Mouse (Mus musculus) heart, embryonic 10.5 days (tissue): ENCODE data around the gene Zfp239. TPM values are rescaled to one million over a fixed set of nuclear protein-coding genes. Genes with fewer than 3 reads are reported as not detected.
A peak's percentile ranks its signal among the peaks of the same experiment; 100 is the strongest.
"Not testable (repeated sequence)": the region's sequence is repeated elsewhere in the genome, so short reads cannot be mapped to it uniquely, and the experiment has no call there.

Source experiments
- DNase-seq: peaks from one replicate; pipeline ENCODE4 v3.0.0-alpha.2; 2017; ENCODE audit warnings: low spot score
- H3K27ac ChIP-seq: fragments of 300-500 bp; sonication (generic); 2 replicates; pipeline ENCODE4 v1.5.1; 2016; ENCODE audit warnings: mild to moderate bottlenecking
- H3K27me3 ChIP-seq: fragments of 300-500 bp; sonication (generic); 2 replicates; pipeline ENCODE4 v1.6.1; 2016; ENCODE audit warnings: mild to moderate bottlenecking; ENCODE audit not compliant: poor library complexity, insufficient read depth, severe bottlenecking
- H3K36me3 ChIP-seq: fragments of 300-500 bp; sonication (generic); 2 replicates; pipeline ENCODE4 v1.6.1; 2016; ENCODE audit warnings: mild to moderate bottlenecking, moderate library complexity
- H3K4me1 ChIP-seq: fragments of 300-500 bp; sonication (generic); 2 replicates; pipeline ENCODE4 v1.6.1; 2016; ENCODE audit warnings: mild to moderate bottlenecking
- H3K4me3 ChIP-seq: fragments of 300-500 bp; sonication (generic); 2 replicates; pipeline ENCODE4 v1.5.1; 2016; ENCODE audit warnings: mild to moderate bottlenecking, moderate library complexity
- H3K9me3 ChIP-seq: fragments of 300-500 bp; sonication (generic); 2 replicates; pipeline ENCODE4 v1.6.1; 2016; ENCODE audit warnings: mild to moderate bottlenecking, moderate library complexity
- WGBS: fragments of 180-500 bp; shearing (Covaris S2); methylation state at CpG from one replicate; pipeline ENCODE4 v1.1.7; 2016; 5-methylcytosine and 5-hydroxymethylcytosine counted together
- polyA plus RNA-seq: library from polyadenylated mRNA; unstranded; fragments of >200 nt; fragmentation: Nextera tagmentation; extraction: Ambion mirVana; gene quantifications from 2 replicates; pipeline ENCODE4 v1.2.1, GENCODE M21; 2016

Zfp239 gene
- polyA plus RNA-seq: 4.2 and 6.3 TPM in 2 replicates

- Histone ChIP-seq H3K9me3 (no peaks in the 10 kb centered on the region), H3K4me3 (peak within 1 kb of the TSS; percentile 83), H3K4me1 (peaks cover 6% of the 10 kb centered on the region; the same call in 1 of the 2 replicates), H3K27ac (peak within 1 kb of the TSS; percentile 88), H3K36me3 (no peaks in the 10 kb centered on the region), H3K27me3 (no peaks in the 10 kb centered on the region)
- WGBS: 66% methylated on average over 6 of the region's 6 CpGs
- DNase-seq: no peak
Measured at GRCm38 (mm10) chr6:117861848-117862247, at the start of gene Zfp239. Zfp239 (plus strand) TSS chr6:117862100.

DNA sequence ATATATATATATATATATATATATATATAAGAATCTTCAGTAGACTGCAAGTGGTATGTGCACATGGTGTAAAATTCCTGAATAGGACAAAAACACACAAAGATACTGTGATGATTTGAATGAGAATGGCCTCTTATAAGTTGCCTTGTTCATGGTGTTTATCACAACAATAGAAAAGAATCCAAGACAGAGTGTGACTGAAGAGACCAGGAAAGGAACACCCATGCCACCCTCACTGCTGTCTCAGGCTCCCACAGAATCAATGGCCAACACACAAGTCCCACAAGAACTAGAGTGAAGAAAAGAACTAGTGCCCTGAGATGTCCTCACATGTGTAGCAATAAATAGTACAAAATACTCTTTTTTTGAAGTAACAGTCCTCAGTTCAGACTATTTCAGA lies 47.2 kb upstream of the Zfp239 start:
- Histone ChIP-seq H3K9me3 (no peaks in the 10 kb centered on the region), H3K27ac (no peak overlapping the region), H3K4me3 (no peak overlapping the region), H3K27me3 (peaks cover 8% of the 10 kb centered on the region; the same call in 1 of the 2 replicates), H3K4me1 (no peaks in the 10 kb centered on the region), H3K36me3 (no peaks in the 10 kb centered on the region)
- DNase-seq: peak; percentile 9

DNA sequence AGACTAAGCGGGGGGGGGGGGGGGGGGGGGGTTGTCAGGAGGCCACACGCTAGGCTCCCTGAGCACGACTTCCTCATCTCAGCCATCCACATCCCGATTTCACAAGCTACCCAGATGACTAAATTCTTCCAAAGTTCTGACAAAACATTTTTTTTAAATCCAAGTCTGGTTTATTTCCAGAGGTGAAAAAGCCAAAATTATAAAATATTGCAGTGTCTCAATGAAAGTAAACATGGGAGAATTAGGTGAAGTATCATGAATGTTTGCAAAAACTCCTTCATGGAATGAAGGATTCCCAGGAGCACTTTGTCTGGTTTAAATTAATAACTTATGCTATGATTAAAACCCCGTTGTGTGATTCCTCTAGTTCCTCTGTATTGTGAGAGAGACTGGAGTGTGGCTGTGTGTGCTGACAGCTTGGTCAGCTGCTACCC lies 44.8 kb upstream of the Zfp239 start:
- Histone ChIP-seq H3K9me3 (no peaks in the 10 kb centered on the region), H3K27me3 (peaks cover 7% of the 10 kb centered on the region; the same call in 1 of the 2 replicates), H3K4me3 (no peak overlapping the region), H3K4me1 (no peaks in the 10 kb centered on the region), H3K27ac (no peak overlapping the region), H3K36me3 (no peaks in the 10 kb centered on the region)
- 70% methylated on average over 5 of the region's 5 CpGs for WGBS
- DNase-seq: no peak

DNA sequence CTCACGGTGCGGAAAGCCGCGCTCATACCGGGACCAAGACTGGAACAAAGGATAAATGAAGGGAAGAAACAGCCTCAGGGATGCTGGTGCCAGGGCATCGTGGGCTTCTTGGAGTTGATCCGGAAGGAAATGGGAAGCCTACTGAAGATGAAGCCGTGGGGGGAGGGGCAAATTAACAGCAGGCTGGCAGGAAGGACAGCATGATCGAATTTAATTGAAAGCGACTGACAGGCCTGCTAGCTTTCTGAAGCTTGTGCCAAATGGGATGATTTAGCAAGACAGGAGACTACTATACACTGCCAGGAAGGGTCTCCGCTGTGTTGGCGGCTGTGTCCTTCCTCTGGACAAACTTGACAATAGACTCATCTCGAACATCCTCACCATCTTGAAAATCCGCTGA lies 41.6 kb upstream of the Zfp239 start:
- no peaks in the 10 kb centered on the region for H3K36me3 ChIP-seq
- H3K27ac ChIP-seq: no peak overlapping the region
- H3K4me1 ChIP-seq: no peaks in the 10 kb centered on the region
- H3K9me3 ChIP-seq: no peaks in the 10 kb centered on the region
- no peak for DNase-seq
- H3K4me3 ChIP-seq: no peak overlapping the region
- 87% methylated on average over 14 of the region's 14 CpGs for WGBS
- peaks cover 22% of the 10 kb centered on the region; the same call in 1 of the 2 replicates for H3K27me3 ChIP-seq

- no peaks in the 10 kb centered on the region for H3K9me3 ChIP-seq
- 16% methylated on average over 4 of the region's 4 CpGs for WGBS
Measured at GRCm38 (mm10) chr6:117825369-117825768, 36.5 kb upstream of the Zfp239 start.

GRCm38 (mm10) chr6:117828273-117828672 lies 33.6 kb upstream of the Zfp239 start:
- Histone ChIP-seq H3K36me3 (no peaks in the 10 kb centered on the region), H3K27me3 (peaks cover 34% of the 10 kb centered on the region), H3K27ac (no peak overlapping the region), H3K4me3 (no peak overlapping the region), H3K4me1 (no peaks in the 10 kb centered on the region), H3K9me3 (no peaks in the 10 kb centered on the region)
- WGBS: 19% methylated on average over 9 of the region's 9 CpGs
- peak; percentile 83 for DNase-seq

More at GRCm38 (mm10) chr6:117825369-117825768, 36.5 kb upstream of the Zfp239 start:
- Histone ChIP-seq H3K27me3 (peaks cover 39% of the 10 kb centered on the region), H3K4me3 (no peak overlapping the region), H3K27ac (no peak overlapping the region), H3K36me3 (no peaks in the 10 kb centered on the region), H3K4me1 (no peaks in the 10 kb centered on the region)
- DNase-seq: no peak

DNA sequence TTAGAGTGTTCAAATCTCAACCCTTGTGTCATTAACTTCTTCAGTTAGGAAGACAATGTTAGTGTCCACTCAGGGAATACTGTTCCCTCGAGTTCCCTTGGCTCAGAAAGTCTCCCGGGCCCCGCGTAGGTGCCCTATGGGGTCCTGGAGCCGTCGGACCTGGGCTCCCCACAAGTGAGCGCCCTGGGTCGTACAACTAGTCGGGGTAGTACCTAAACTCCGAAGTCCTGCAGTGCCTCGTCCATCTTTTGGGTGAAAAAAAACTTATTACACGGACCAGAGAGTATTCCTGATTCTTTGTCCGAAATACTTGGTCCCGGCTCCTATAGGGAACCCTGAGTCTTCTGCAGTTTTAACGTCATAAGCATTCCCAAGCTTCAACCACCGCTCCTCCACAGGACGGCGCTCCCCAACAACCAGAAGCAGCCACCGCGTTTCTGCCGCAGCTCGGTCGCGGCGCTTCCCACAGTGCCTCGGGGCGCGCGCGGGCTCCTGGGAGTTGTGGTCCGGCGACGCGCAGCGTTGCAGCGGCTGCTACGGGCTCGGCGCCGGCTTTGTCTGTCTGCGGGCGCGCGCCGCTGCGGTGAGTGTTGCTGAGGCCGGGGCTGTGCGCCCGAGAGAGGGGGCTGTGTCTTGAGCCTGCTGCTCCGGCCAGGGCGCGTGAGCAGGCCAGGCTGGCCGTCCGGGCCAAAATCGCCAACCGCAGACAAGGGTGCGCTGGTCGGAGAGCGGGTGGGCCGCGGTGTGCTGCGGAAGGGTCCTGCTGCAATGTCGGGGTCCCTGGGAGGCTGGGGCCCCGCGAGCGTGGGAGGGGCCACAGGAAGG lies 21.0 kb upstream of the Zfp239 start, which contains the start of gene Zfp637:
TSS of gene Zfp637 (plus strand) at position 495 of the 825 bp plus-strand sequence.
- H3K27ac ChIP-seq: peak within 1 kb of the TSS; percentile 98
- WGBS: under 1% methylated on average over 66 of the region's 66 CpGs
- H3K4me1 ChIP-seq: peaks cover 5% of the 10 kb centered on the region
- H3K9me3 ChIP-seq: no peaks in the 10 kb centered on the region
- H3K27me3 ChIP-seq: no peaks in the 10 kb centered on the region
- peaks cover 29% of the 10 kb centered on the region for H3K36me3 ChIP-seq
- peak; percentile 97 for DNase-seq
- peak within 1 kb of the TSS; percentile 94 for H3K4me3 ChIP-seq

- WGBS: 15% methylated on average over 12 of the region's 12 CpGs
- H3K4me1 ChIP-seq: peaks cover 5% of the 10 kb centered on the region
- DNase-seq: no peak
Measured at GRCm38 (mm10) chr6:117841511-117841955, 20.4 kb upstream of the Zfp239 start.

GRCm38 (mm10) chr6:117844597-117844996 lies 17.3 kb upstream of the Zfp239 start:
- no peaks in the 10 kb centered on the region for H3K9me3 ChIP-seq
- no peak for DNase-seq
- peaks cover 58% of the 10 kb centered on the region for H3K36me3 ChIP-seq
- no peaks in the 10 kb centered on the region for H3K27me3 ChIP-seq
- WGBS: 80% methylated on average over 9 of the region's 9 CpGs
- no peak overlapping the region for H3K27ac ChIP-seq
- no peak overlapping the region for H3K4me3 ChIP-seq
- H3K4me1 ChIP-seq: peaks cover 5% of the 10 kb centered on the region

More at GRCm38 (mm10) chr6:117841511-117841955, 20.4 kb upstream of the Zfp239 start:
- Histone ChIP-seq H3K36me3 (peaks cover 34% of the 10 kb centered on the region), H3K4me3 (peak overlapping the region; percentile 94), H3K9me3 (no peaks in the 10 kb centered on the region), H3K27ac (peak overlapping the region; percentile 98), H3K27me3 (no peaks in the 10 kb centered on the region)

GRCm38 (mm10) chr6:117846671-117847070 lies 15.2 kb upstream of the Zfp239 start:
- H3K9me3 ChIP-seq, H3K4me1 ChIP-seq, DNase-seq, H3K4me3 ChIP-seq, H3K27me3 ChIP-seq, H3K27ac ChIP-seq: not testable (repeated sequence)
- peaks cover 58% of the 10 kb centered on the region for H3K36me3 ChIP-seq
- WGBS: 91% methylated on average over 4 of the region's 4 CpGs

DNA sequence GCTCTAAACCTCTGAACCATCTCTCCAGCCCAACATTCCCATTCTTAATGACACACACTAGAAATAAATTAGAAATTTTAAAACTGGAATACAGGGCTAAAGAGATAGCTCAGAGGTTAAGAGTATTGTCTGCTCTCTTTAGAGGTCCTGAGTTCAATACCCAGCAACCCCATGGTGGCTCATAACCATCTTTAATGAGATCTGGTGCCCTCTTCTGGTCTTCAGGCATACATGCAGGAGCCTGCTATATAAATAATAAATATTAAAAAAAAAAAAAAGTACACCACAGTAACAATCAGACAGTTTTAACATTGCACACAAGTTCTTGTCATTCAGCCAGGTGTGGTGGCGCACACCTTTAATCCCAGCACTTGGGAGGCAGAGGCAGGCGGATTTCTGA lies 14.1 kb upstream of the Zfp239 start:
- Histone ChIP-seq H3K4me1 (no peaks in the 10 kb centered on the region), H3K9me3 (no peaks in the 10 kb centered on the region), H3K27ac (no peak overlapping the region), H3K27me3 (no peaks in the 10 kb centered on the region), H3K36me3 (peaks cover 58% of the 10 kb centered on the region), H3K4me3 (no peak overlapping the region)
- DNase-seq: no peak
- 100% methylated on average over 2 of the region's 2 CpGs for WGBS

GRCm38 (mm10) chr6:117848577-117848976 lies 13.3 kb upstream of the Zfp239 start:
- WGBS: 76% methylated on average over 5 of the region's 5 CpGs
- Histone ChIP-seq H3K27ac (no peak overlapping the region), H3K9me3 (no peaks in the 10 kb centered on the region), H3K36me3 (peaks cover 52% of the 10 kb centered on the region), H3K4me3 (no peak overlapping the region), H3K27me3 (no peaks in the 10 kb centered on the region), H3K4me1 (no peaks in the 10 kb centered on the region)
- no peak for DNase-seq

GRCm38 (mm10) chr6:117851747-117852146 lies 10.2 kb upstream of the Zfp239 start:
- Histone ChIP-seq H3K4me3 (no peak overlapping the region), H3K4me1 (no peaks in the 10 kb centered on the region), H3K27me3 (no peaks in the 10 kb centered on the region), H3K36me3 (peaks cover 22% of the 10 kb centered on the region), H3K27ac (no peak overlapping the region), H3K9me3 (no peaks in the 10 kb centered on the region)
- DNase-seq: no peak
- WGBS: 49% methylated on average over 2 of the region's 2 CpGs
